Mouse (Mus musculus) adrenal gland, postnatal 10 days (tissue): ENCODE results near the gene 1810010H24Rik. TPM values are rescaled to one million over a fixed set of nuclear protein-coding genes. Genes with fewer than 3 reads are reported as not detected.
"Not testable (repeated sequence)": the region's sequence is repeated elsewhere in the genome, so short reads cannot be mapped to it uniquely, and the experiment has no call there.

Experiments
- DNase-seq: peaks from one replicate; pipeline ENCODE4 v3.0.0; 2021; ENCODE audit warnings: mixed read lengths
- total RNA-seq, 2 experiments: library from RNA; stranded (reverse); gene quantifications; 2 replicates each; pipeline ENCODE4 v1.2.3; 2021

The 1810010H24Rik gene
- total RNA-seq, 2 experiments from 2014 or later, result 1.8 to 2.9 TPM

GRCm38 (mm10) chr11:107012324-107013017, 13.0 kb upstream of the 1810010H24Rik start:
- DNase-seq, result peak; percentile 99

GRCm38 (mm10) chr11:107014020-107014585, 11.4 kb upstream of the 1810010H24Rik start:
- no peak for DNase-seq

GRCm38 (mm10) chr11:107014597-107015309, 10.7 kb upstream of the 1810010H24Rik start:
- DNase-seq, result peak; percentile 35

GRCm38 (mm10) chr11:107015535-107016187, 9.8 kb upstream of the 1810010H24Rik start:
- DNase-seq, result not testable (repeated sequence)

GRCm38 (mm10) chr11:107016893-107017292, 8.6 kb upstream of the 1810010H24Rik start:
- DNase-seq, result no peak

GRCm38 (mm10) chr11:107017339-107017886, 8.1 kb upstream of the 1810010H24Rik start:
- DNase-seq, result no peak

GRCm38 (mm10) chr11:107018606-107019005, 6.9 kb upstream of the 1810010H24Rik start:
- DNase-seq, result no peak

- DNase-seq, result no peak
Observed at GRCm38 (mm10) chr11:107019318-107019717, 6.2 kb upstream of the 1810010H24Rik start.

- DNase-seq, result not testable (repeated sequence)
Observed at GRCm38 (mm10) chr11:107019722-107020121, 5.8 kb upstream of the 1810010H24Rik start.

- no peak for DNase-seq
Observed at GRCm38 (mm10) chr11:107022050-107022683, 3.3 kb upstream of the 1810010H24Rik start.

GRCm38 (mm10) chr11:107024406-107024805, 1.1 kb upstream of the 1810010H24Rik start:
- DNase-seq, result no peak

GRCm38 (mm10) chr11:107026554-107027430, 1.3 kb downstream of the 1810010H24Rik start:
- no peak for DNase-seq

GRCm38 (mm10) chr11:107027431-107028274, 2.2 kb downstream of the 1810010H24Rik start:
- DNase-seq, result peak; percentile 92

- no peak for DNase-seq
Observed at GRCm38 (mm10) chr11:107028275-107028618, 2.8 kb downstream of the 1810010H24Rik start.

GRCm38 (mm10) chr11:107028754-107029153, 3.3 kb downstream of the 1810010H24Rik start:
- DNase-seq, result no peak

- DNase-seq, result no peak
Observed at GRCm38 (mm10) chr11:107029536-107029935, 4.1 kb downstream of the 1810010H24Rik start.

- no peak for DNase-seq
Observed at GRCm38 (mm10) chr11:107031635-107032034, 6.2 kb downstream of the 1810010H24Rik start.

- DNase-seq, result no peak
Observed at GRCm38 (mm10) chr11:107034085-107034810, 8.8 kb downstream of the 1810010H24Rik start.

GRCm38 (mm10) chr11:107039417-107039816, 13.9 kb downstream of the 1810010H24Rik start:
- DNase-seq, result no peak
